ENCODE assay signal across 9 mouse cellular contexts in genomic region chr15:97195628-97196027, GRCm38 (mm10). TPM values are rescaled to one million over a fixed set of nuclear protein-coding genes. Genes with fewer than 3 reads are reported as not detected.
A peak's percentile ranks its signal among the peaks of the same experiment; 100 is the strongest.
DNase-seq lines count a peak whose midpoint lies in the region; ATAC-seq and TF ChIP-seq lines count a peak whose summit lies in the region.
"Had no signal": no experiment of that assay in that cellular context is flagged by ENCODE, and none has a peak within 500 bp of the region (broad histone marks: within the 10 kb centered on the region; RNA-seq: fewer than 3 reads in every experiment).

No protein-coding gene starts in this region.

- H3K36me3 ChIP-seq in forebrain, postnatal 0 days (ENCODE audit: insufficient read depth), result no peaks in the 10 kb centered on the region
- no peaks in the 10 kb centered on the region for H3K36me3 ChIP-seq in splenic B cell, adult 2 months (ENCODE audit: control insufficient read depth, insufficient read depth, low read length, poor library complexity, severe bottlenecking)
- H3K36me3 ChIP-seq: liver, embryonic 13.5 days had no signal

- H3K9ac ChIP-seq in forebrain, postnatal 0 days, result no peak overlapping the region
- H3K9ac ChIP-seq: liver, embryonic 13.5 days had no signal

- H3K4me1 ChIP-seq in forebrain, postnatal 0 days (ENCODE audit: insufficient read depth), result no peaks in the 10 kb centered on the region
- H3K4me1 ChIP-seq: liver, embryonic 13.5 days had no signal

- intact Hi-C loops in heart, postnatal 10 days (cut with DNase I), result loop anchor here (1.0 to 5.0 kb wide), 4 partner anchors 39 to 469 kb away; no protein-coding TSS in a partner anchor
- intact Hi-C loops in left cerebral cortex, postnatal 25 days (cut with DNase I), result loop anchor here (1.0 to 5.0 kb wide), 3 partner anchors 39 to 468 kb away; no protein-coding TSS in a partner anchor

- peak; percentile 60 for ATAC-seq in forebrain, postnatal 0 days

- peak; percentile 78 for TF ChIP-seq CTCF in forebrain, postnatal 0 days (IDR thresholded peaks at IDR 0.05; ENCODE audit: low read depth)

- WGBS in forebrain, postnatal 0 days, result 0% methylated on average over 1 of the region's 1 CpGs

- H3K4me3 ChIP-seq in forebrain, postnatal 0 days (ENCODE audit: low read depth, low read length), result no peak overlapping the region
- H3K4me3 ChIP-seq: liver, embryonic 13.5 days had no signal

- peak; percentile 52 to 66 for DNase-seq in heart, postnatal 10 days
- DNase-seq in heart, adult 11 months, result no peak
- DNase-seq in B cell, adult 2 months, result peak; percentile 46 to 53
- peak; percentile 93 for DNase-seq in NIH3T3 (ENCODE audit: low read depth)
- DNase-seq in forebrain, postnatal 0 days, result peak; percentile 87
- DNase-seq in left cerebral cortex, postnatal 25 days (ENCODE audit: low spot score in 2 of 2), result peak; percentile 49 to 77
- DNase-seq in splenic B cell, adult 2 months (ENCODE audit: low read depth, low spot score), result peak; percentile 81
- no peak for DNase-seq in ovary, postnatal 14 days (ENCODE audit: low spot score)
- DNase-seq: liver, embryonic 13.5 days had no signal

- no peak overlapping the region for H3K4me2 ChIP-seq in forebrain, postnatal 0 days (ENCODE audit: low read depth)
- H3K4me2 ChIP-seq: liver, embryonic 13.5 days had no signal

- no peak overlapping the region for H3K27ac ChIP-seq in forebrain, postnatal 0 days (ENCODE audit: low read depth, low read length)
- H3K27ac ChIP-seq: liver, embryonic 13.5 days had no signal

- no peaks in the 10 kb centered on the region for H3K9me3 ChIP-seq in forebrain, postnatal 0 days (ENCODE audit: low read length)
- H3K9me3 ChIP-seq: liver, embryonic 13.5 days had no signal

- no peaks in the 10 kb centered on the region for H3K27me3 ChIP-seq in forebrain, postnatal 0 days (ENCODE audit: insufficient read depth, low read length)
- H3K27me3 ChIP-seq in splenic B cell, adult 2 months (ENCODE audit: control insufficient read depth, insufficient read depth, low read length, poor library complexity, severe bottlenecking), result no peaks in the 10 kb centered on the region
- H3K27me3 ChIP-seq: liver, embryonic 13.5 days had no signal

RNA-seq across cellular contexts. Expression of gene Pced1b, which starts 51.3 kb away (rescaled TPM):
- 1 to 10 TPM; 6.2 to 7.6 TPM for total RNA-seq in heart, postnatal 10 days (2021)
- 4.8 and 6.9 TPM in 2 replicates for total RNA-seq in forebrain, postnatal 0 days (2014; rRNA removed)
- polyA plus RNA-seq in forebrain, postnatal 0 days (2015; fragmentation: Nextera tagmentation; extraction: Ambion mirVana), result 4.4 and 5.4 TPM in 2 replicates
- total RNA-seq in left cerebral cortex, postnatal 25 days (2021), result 1 to 10 TPM; 5.6 to 6.7 TPM

RNA-seq across cellular contexts. Expression of gene Amigo2, which starts 51.5 kb away (rescaled TPM):
- total RNA-seq in heart, postnatal 10 days (2021), result 1 to 10 TPM; 6.6 to 7.8 TPM
- 10.5 and 15.7 TPM in 2 replicates for total RNA-seq in forebrain, postnatal 0 days (2014; rRNA removed)
- 5.8 and 8.7 TPM in 2 replicates for polyA plus RNA-seq in forebrain, postnatal 0 days (2015; fragmentation: Nextera tagmentation; extraction: Ambion mirVana)
- total RNA-seq in left cerebral cortex, postnatal 25 days (2021), result 1 to 10 TPM; 5.3 to 6.6 TPM

Comparison
In these comparisons a context has a peak if more than half of its experiments do, and no peak if none do; other contexts are left out.
1. DNase-seq: peak in heart, postnatal 10 days (2 of 2), B cell, adult 2 months (2 of 2), NIH3T3 (single experiment), forebrain, postnatal 0 days (single experiment), left cerebral cortex, postnatal 25 days (2 of 2) and splenic B cell, adult 2 months (single experiment); none in heart, adult 11 months (single experiment) and ovary, postnatal 14 days (single experiment).